Mouse (Mus musculus): ENCODE results near the gene Col4a3bp. TPM values are rescaled to one million over a fixed set of nuclear protein-coding genes. Genes with fewer than 3 reads are reported as not detected.

The Col4a3bp gene
- total and polyA plus RNA-seq, 2 experiments from 2014 or later = 9.5 to 35.0 TPM

DNA sequence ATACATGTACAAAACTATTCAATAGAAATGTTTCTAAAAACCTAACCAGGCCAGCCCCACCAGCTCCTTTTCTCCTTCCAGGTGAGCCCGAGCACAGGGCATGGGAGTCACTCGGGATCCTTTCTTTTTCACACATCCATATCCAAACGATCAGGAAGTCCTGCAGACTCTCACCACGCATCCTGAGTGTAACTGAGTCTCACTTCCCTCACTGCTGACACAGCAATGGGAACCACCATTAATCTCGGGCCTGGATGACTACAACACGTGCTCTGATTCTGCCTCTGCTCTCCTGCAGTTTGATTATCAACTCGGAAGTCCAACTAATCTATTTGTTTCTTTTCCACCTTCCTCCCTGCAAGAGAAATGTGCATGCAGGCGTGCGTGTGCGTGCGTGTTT lies 14.6 kb upstream of the Col4a3bp start:
- Histone ChIP-seq H3K9ac (replicated peaks; ENCODE audit: low read length) (no peak overlapping the region), H3K36me3 (ENCODE audit: insufficient read depth, low read length) (no peaks in the 10 kb centered on the region), H3K27me3 (ENCODE audit: insufficient read depth, low read length) (no peaks in the 10 kb centered on the region), H3K4me2 (ENCODE audit: low read depth, low read length) (no peak overlapping the region), H3K4me1 (ENCODE audit: insufficient read depth, low read length) (no peaks in the 10 kb centered on the region), H3K27ac (no peak overlapping the region), H3K4me3 (ENCODE audit: low read length) (no peak overlapping the region), H3K9me3 (ENCODE audit: low read length) (no peaks in the 10 kb centered on the region)
- no peak for DNase-seq (ENCODE audit: low spot score)
- WGBS = 92% methylated on average over 11 of the region's 11 CpGs
- ATAC-seq = no peak
- no peak for TF ChIP-seq CTCF (IDR thresholded peaks at IDR 0.05; ENCODE audit: low read depth)

- TF ChIP-seq CTCF (IDR thresholded peaks at IDR 0.05; ENCODE audit: low read depth) = no peak
- no peak for DNase-seq (ENCODE audit: low spot score)
- H3K36me3 ChIP-seq (ENCODE audit: insufficient read depth, low read length) = no peaks in the 10 kb centered on the region
- ATAC-seq = no peak
- H3K4me3 ChIP-seq (ENCODE audit: low read length) = no peak overlapping the region
- H3K9me3 ChIP-seq (ENCODE audit: low read length) = no peaks in the 10 kb centered on the region
- no peaks in the 10 kb centered on the region for H3K27me3 ChIP-seq (ENCODE audit: insufficient read depth, low read length)
- 88% methylated on average over 3 of the region's 3 CpGs for WGBS
- H3K27ac ChIP-seq = no peak overlapping the region
- no peaks in the 10 kb centered on the region for H3K4me1 ChIP-seq (ENCODE audit: insufficient read depth, low read length)
- H3K9ac ChIP-seq (replicated peaks; ENCODE audit: low read length) = no peak overlapping the region
- no peak overlapping the region for H3K4me2 ChIP-seq (ENCODE audit: low read depth, low read length)
Observed at GRCm38 (mm10) chr13:96528776-96529175, 13.6 kb upstream of the Col4a3bp start.

DNA sequence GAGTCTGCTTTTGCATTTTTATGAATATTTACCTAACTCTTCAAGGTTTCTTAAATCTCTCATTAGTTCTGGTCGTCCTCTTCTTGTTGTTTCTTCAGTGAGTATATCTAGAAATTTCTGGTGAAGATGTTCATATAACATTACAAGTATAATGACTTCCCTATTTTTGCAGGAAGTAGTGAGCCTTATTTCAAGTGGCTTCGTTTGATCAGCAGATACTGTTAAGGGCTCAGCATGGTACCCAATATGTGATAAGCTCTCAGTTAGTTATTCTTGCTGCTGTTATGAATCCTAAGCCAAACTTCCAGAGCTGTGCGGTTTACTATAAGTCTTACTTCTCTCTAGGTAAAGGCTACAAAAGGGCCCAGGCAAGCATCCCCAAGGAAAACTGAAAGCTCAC lies 12.9 kb upstream of the Col4a3bp start:
- WGBS = 94% methylated on average over 3 of the region's 3 CpGs

DNA sequence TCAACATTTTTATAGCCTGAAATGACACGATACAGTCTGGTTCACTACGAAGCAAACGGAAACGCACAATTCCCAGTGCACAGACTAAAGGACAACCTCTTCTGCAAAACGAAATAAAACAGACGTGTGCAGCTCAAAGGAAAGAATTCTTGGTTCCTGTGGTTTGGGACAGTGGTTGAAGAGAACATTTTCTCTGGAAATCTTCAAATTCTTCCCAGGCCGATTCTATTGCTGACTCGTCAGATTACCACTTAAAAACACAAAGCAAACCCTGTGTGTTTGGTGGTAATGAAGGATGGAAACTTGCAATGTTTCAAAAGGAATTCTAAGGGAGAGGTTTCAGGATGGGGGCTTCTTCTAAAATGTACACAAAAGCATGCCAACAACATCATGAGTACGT lies 12.4 kb upstream of the Col4a3bp start:
- Histone ChIP-seq H3K27ac (no peak overlapping the region), H3K4me1 (ENCODE audit: insufficient read depth, low read length) (no peaks in the 10 kb centered on the region), H3K27me3 (ENCODE audit: insufficient read depth, low read length) (no peaks in the 10 kb centered on the region), H3K9me3 (ENCODE audit: low read length) (no peaks in the 10 kb centered on the region), H3K4me3 (ENCODE audit: low read length) (no peak overlapping the region), H3K36me3 (ENCODE audit: insufficient read depth, low read length) (no peaks in the 10 kb centered on the region), H3K9ac (replicated peaks; ENCODE audit: low read length) (no peak overlapping the region), H3K4me2 (ENCODE audit: low read depth, low read length) (no peak overlapping the region)
- WGBS = 94% methylated on average over 9 of the region's 9 CpGs
- ATAC-seq = no peak
- DNase-seq (ENCODE audit: low spot score) = no peak
- TF ChIP-seq CTCF (IDR thresholded peaks at IDR 0.05; ENCODE audit: low read depth) = no peak

More for the DNA sequence above, 12.9 kb upstream of the Col4a3bp start:
- TF ChIP-seq CTCF (IDR thresholded peaks at IDR 0.05; ENCODE audit: low read depth) = no peak
- H3K9ac ChIP-seq (replicated peaks; ENCODE audit: low read length) = no peak overlapping the region
- no peaks in the 10 kb centered on the region for H3K9me3 ChIP-seq (ENCODE audit: low read length)
- no peak for DNase-seq (ENCODE audit: low spot score)
- H3K4me2 ChIP-seq (ENCODE audit: low read depth, low read length) = no peak overlapping the region
- H3K27ac ChIP-seq = no peak overlapping the region
- H3K4me1 ChIP-seq (ENCODE audit: insufficient read depth, low read length) = no peaks in the 10 kb centered on the region
- ATAC-seq = no peak
- H3K36me3 ChIP-seq (ENCODE audit: insufficient read depth, low read length) = no peaks in the 10 kb centered on the region
- no peaks in the 10 kb centered on the region for H3K27me3 ChIP-seq (ENCODE audit: insufficient read depth, low read length)
- H3K4me3 ChIP-seq (ENCODE audit: low read length) = no peak overlapping the region

GRCm38 (mm10) chr13:96532176-96532575 lies 10.2 kb upstream of the Col4a3bp start:
- Histone ChIP-seq H3K4me3 (ENCODE audit: low read length) (no peak overlapping the region), H3K4me2 (ENCODE audit: low read depth, low read length) (no peak overlapping the region), H3K4me1 (ENCODE audit: insufficient read depth, low read length) (no peaks in the 10 kb centered on the region), H3K27ac (no peak overlapping the region), H3K27me3 (ENCODE audit: insufficient read depth, low read length) (no peaks in the 10 kb centered on the region), H3K36me3 (ENCODE audit: insufficient read depth, low read length) (no peaks in the 10 kb centered on the region), H3K9ac (replicated peaks; ENCODE audit: low read length) (no peak overlapping the region), H3K9me3 (ENCODE audit: low read length) (no peaks in the 10 kb centered on the region)
- WGBS = 76% methylated on average over 6 of the region's 6 CpGs
- no peak for ATAC-seq
- TF ChIP-seq CTCF (IDR thresholded peaks at IDR 0.05; ENCODE audit: low read depth) = no peak
- peak; percentile 9 for DNase-seq (ENCODE audit: low spot score)

- no peak for TF ChIP-seq CTCF (IDR thresholded peaks at IDR 0.05; ENCODE audit: low read depth)
- no peak overlapping the region for H3K9ac ChIP-seq (replicated peaks; ENCODE audit: low read length)
Observed at GRCm38 (mm10) chr13:96533742-96534141, 8.7 kb upstream of the Col4a3bp start.

DNA sequence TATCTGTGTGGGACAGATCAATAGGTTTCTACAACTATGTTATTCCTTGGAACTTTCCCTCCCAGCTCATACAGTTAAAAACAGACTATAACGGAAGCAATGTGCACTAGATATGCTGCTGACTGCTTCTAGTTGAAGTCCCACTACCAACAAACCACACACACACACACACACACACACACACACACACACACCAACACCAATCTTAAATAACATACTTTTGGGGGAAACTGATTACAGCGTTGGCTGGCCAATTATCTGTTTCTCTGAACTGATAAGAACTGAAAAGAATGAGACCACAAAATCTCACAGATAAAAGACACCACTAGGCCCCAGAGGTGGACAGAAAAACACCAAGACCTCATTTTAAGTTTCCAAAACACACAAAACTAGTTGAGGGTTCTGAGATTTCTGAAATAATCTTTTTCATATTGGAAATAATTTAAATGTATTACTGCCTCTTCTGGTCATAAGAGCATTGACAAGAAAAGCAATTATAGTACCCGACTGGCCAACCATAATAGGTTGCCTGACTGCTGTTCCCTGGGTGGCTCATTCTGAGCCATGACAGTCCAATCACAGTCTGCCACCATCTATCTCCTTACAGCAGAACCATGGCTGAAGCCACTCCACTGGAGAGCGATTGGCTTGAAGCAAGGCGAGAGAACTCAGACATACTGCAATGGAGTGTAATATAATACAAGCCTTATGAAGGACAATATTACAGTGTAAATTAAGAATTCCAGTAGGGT lies 5.4 kb upstream of the Col4a3bp start:
- no peak overlapping the region for H3K4me2 ChIP-seq (ENCODE audit: low read depth, low read length)

More at GRCm38 (mm10) chr13:96533742-96534141, 8.7 kb upstream of the Col4a3bp start:
- DNase-seq (ENCODE audit: low spot score) (no peak), ATAC-seq (no peak)
- no peaks in the 10 kb centered on the region for H3K4me1 ChIP-seq (ENCODE audit: insufficient read depth, low read length)
- H3K4me2 ChIP-seq (ENCODE audit: low read depth, low read length) = no peak overlapping the region
- 57% methylated on average over 2 of the region's 2 CpGs for WGBS
- no peaks in the 10 kb centered on the region for H3K27me3 ChIP-seq (ENCODE audit: insufficient read depth, low read length)
- no peak overlapping the region for H3K27ac ChIP-seq
- no peak overlapping the region for H3K4me3 ChIP-seq (ENCODE audit: low read length)
- H3K9me3 ChIP-seq (ENCODE audit: low read length) = no peaks in the 10 kb centered on the region
- H3K36me3 ChIP-seq (ENCODE audit: insufficient read depth, low read length) = no peaks in the 10 kb centered on the region

More for the DNA sequence above, 5.4 kb upstream of the Col4a3bp start:
- no peak for DNase-seq (ENCODE audit: low spot score)
- Histone ChIP-seq H3K4me3 (ENCODE audit: low read length) (no peak overlapping the region), H3K4me1 (ENCODE audit: insufficient read depth, low read length) (no peaks in the 10 kb centered on the region), H3K27ac (no peak overlapping the region), H3K9me3 (ENCODE audit: low read length) (no peaks in the 10 kb centered on the region), H3K27me3 (ENCODE audit: insufficient read depth, low read length) (no peaks in the 10 kb centered on the region), H3K9ac (replicated peaks; ENCODE audit: low read length) (no peak overlapping the region), H3K36me3 (ENCODE audit: insufficient read depth, low read length) (no peaks in the 10 kb centered on the region)
- whole genome bisulfite sequencing = 83% methylated on average over 5 of the region's 5 CpGs
- ATAC-seq = no peak
- TF ChIP-seq CTCF (IDR thresholded peaks at IDR 0.05; ENCODE audit: low read depth) = no peak
